Mouse (Mus musculus) ES-E14 (cell line): Measurements from ENCODE around the gene Tead1. TPM values are rescaled to one million over a fixed set of nuclear protein-coding genes. Genes with fewer than 3 reads are reported as not detected.

Experiments used
- DNase-seq: peaks from one replicate; pipeline ENCODE4 v3.0.0-alpha.2; 2013; ENCODE audit warnings: low read depth, low spot score
- H3K27ac ChIP-seq: 2 replicates; pipeline ENCODE4 v1.5.1; 2012; ENCODE audit warnings: low read depth, mild to moderate bottlenecking, low read length, moderate library complexity, mixed read lengths; ENCODE audit not compliant: poor library complexity, insufficient read depth, severe bottlenecking
- H3K36me3 ChIP-seq: 2 replicates; pipeline ENCODE4 v1.6.1; 2012; ENCODE audit warnings: mild to moderate bottlenecking, low read length, moderate library complexity, mixed read lengths; ENCODE audit not compliant: control insufficient read depth, poor library complexity, insufficient read depth, severe bottlenecking
- H3K4me1 ChIP-seq, 2 experiments: fragments of 150-350 bp in 1 of 2; sonication (generic) in 1 of 2; 2 replicates each; pipeline ENCODE4 v1.6.1; 2012; ENCODE audit warnings: low read length in 2 of 2, mild to moderate bottlenecking in 1 of 2, mixed read lengths in 1 of 2; ENCODE audit not compliant: control insufficient read depth in 2 of 2, insufficient read depth in 2 of 2, poor library complexity in 1 of 2
- H3K4me3 ChIP-seq, 2 experiments: fragments of 150-350 bp in 1 of 2; sonication (generic) in 1 of 2; 2 replicates each; pipeline ENCODE4 v1.5.1; 2012; ENCODE audit warnings: low read length in 2 of 2, low read depth in 1 of 2, mild to moderate bottlenecking in 1 of 2, mixed read lengths in 1 of 2; ENCODE audit not compliant: insufficient read depth in 1 of 2, poor library complexity in 1 of 2, severe bottlenecking in 1 of 2
- H3K9ac ChIP-seq: 2 replicates; pipeline ENCODE4 v1.6.1; 2012; ENCODE audit warnings: low read depth, mild to moderate bottlenecking, low read length, mixed read lengths; ENCODE audit not compliant: poor library complexity, insufficient read depth, severe bottlenecking
- H3K9me3 ChIP-seq: fragments of 150-350 bp; sonication (generic); 2 replicates; pipeline ENCODE4 v1.6.1; 2012; ENCODE audit warnings: low read depth, mild to moderate bottlenecking, low read length; ENCODE audit not compliant: control insufficient read depth, insufficient read depth
- CHD2 ChIP-seq: IDR thresholded peaks from 2 replicates; pipeline ENCODE4 v1.6.1; 2014; ENCODE audit warnings: mild to moderate bottlenecking, low read depth, low read length, inconsistent platforms
- HCFC1 ChIP-seq: IDR thresholded peaks from 2 replicates; pipeline ENCODE4 v1.6.1; 2012; ENCODE audit warnings: low read length, inconsistent platforms, borderline replicate concordance; ENCODE audit not compliant: insufficient read depth
- MAFK ChIP-seq: IDR thresholded peaks from 2 replicates; pipeline ENCODE4 v1.6.1; 2014; ENCODE audit warnings: mild to moderate bottlenecking, low read depth, low read length, inconsistent platforms; ENCODE audit not compliant: insufficient read depth
- ZC3H11A ChIP-seq: IDR thresholded peaks from 2 replicates; pipeline ENCODE4 v1.6.1; 2012; ENCODE audit warnings: low read depth, mild to moderate bottlenecking, inconsistent platforms, low read length, borderline replicate concordance
- ZNF384 ChIP-seq: IDR thresholded peaks from 2 replicates; pipeline ENCODE4 v1.6.1; 2012; ENCODE audit warnings: low read depth, low read length, inconsistent platforms
- in situ Hi-C, 2 experiments: fragments of 600-800 bp; cut with MboI; formaldehyde crosslinking; loops; one replicate each; pipeline ENCODE4 v1.15.1; 2025; ENCODE audit warnings: low sequenced_read_pairs in 2 of 2, inconsistent platforms in 1 of 2; ENCODE audit not compliant: unreplicated experiment in 2 of 2
- total RNA-seq: library from RNA; depleted of rRNA; stranded (reverse); fragments of 300-350 nt; gene quantifications from 2 replicates; pipeline ENCODE4 v1.2.3, GENCODE M21; 2012

Gene Tead1
- total RNA-seq, 1 experiment, result 90.5 TPM

- no peak overlapping the region; a peak in 1 of 4 replicates for H3K4me3 ChIP-seq
- no peak for TF ChIP-seq ZC3H11A
- no peak for TF ChIP-seq ZNF384
- no peak for TF ChIP-seq MAFK
- no peak for TF ChIP-seq HCFC1
- TF ChIP-seq CHD2, result no peak
Observed at GRCm38 (mm10) chr7:112840890-112841289, 161.8 kb downstream of the Tead1 start.

GRCm38 (mm10) chr7:112841484-112841883 lies 162.4 kb downstream of the Tead1 start:
- TF ChIP-seq ZC3H11A (no peak), HCFC1 (no peak), ZNF384 (no peak), CHD2 (no peak), MAFK (no peak)
- in situ Hi-C loops, result no loop called here
- DNase-seq, result no peak
- H3K9me3 ChIP-seq, result no peaks in the 10 kb centered on the region
- peak overlapping the region; percentile 44; the same call in 1 of the 2 replicates for H3K9ac ChIP-seq
- H3K36me3 ChIP-seq, result no peaks in the 10 kb centered on the region; the same call in 1 of the 2 replicates
- H3K4me1 ChIP-seq, result peaks cover 7 to 16% of the 10 kb centered on the region in 2 experiments
- H3K27ac ChIP-seq, result peak overlapping the region; percentile 95
- peak overlapping the region in 1 of 2 experiments; percentile 18; a peak in 2 of 4 replicates for H3K4me3 ChIP-seq

More at GRCm38 (mm10) chr7:112840890-112841289, 161.8 kb downstream of the Tead1 start:
- no peak overlapping the region for H3K9ac ChIP-seq
- H3K36me3 ChIP-seq, result no peaks in the 10 kb centered on the region; the same call in 1 of the 2 replicates
- DNase-seq, result no peak
- H3K4me1 ChIP-seq, result peaks cover 7 to 16% of the 10 kb centered on the region in 2 experiments
- no peaks in the 10 kb centered on the region for H3K9me3 ChIP-seq
- in situ Hi-C loops, result no loop called here
- peak overlapping the region; percentile 95 for H3K27ac ChIP-seq

DNA sequence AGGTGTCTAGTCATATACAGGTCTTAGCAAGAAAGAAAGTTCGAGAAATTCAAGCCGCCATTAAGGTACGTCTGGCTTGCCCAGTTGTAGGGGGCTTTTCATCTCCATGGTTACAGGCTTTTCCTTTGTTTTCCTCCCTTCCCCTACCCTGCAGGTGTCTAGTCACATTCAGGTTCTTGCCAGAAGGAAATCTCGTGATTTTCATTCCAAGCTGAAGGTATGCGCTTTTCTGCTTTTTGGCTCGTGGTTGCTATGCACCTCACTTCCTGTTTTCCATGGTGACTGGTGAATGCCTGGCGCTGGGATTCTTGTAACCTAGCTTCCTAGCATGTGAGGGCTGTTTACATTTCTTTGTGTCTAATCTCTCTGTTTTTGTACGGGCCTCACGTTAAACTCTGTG lies 162.8 kb downstream of the Tead1 start:
- peak overlapping the region; percentile 90 for H3K27ac ChIP-seq
- DNase-seq, result peak; percentile 85
- H3K4me3 ChIP-seq, result peak overlapping the region in 1 of 2 experiments; percentile 18; a peak in 2 of 4 replicates

GRCm38 (mm10) chr7:112851281-112851744 lies 172.2 kb downstream of the Tead1 start:
- peaks cover 8 to 30% of the 10 kb centered on the region in 2 experiments; a peak in 3 of 4 replicates for H3K4me1 ChIP-seq

More for the DNA sequence above, 162.8 kb downstream of the Tead1 start:
- peak; percentile 71 for TF ChIP-seq CHD2
- TF ChIP-seq MAFK, result no peak
- Histone ChIP-seq H3K4me1 (peaks cover 7 to 16% of the 10 kb centered on the region in 2 experiments), H3K36me3 (no peaks in the 10 kb centered on the region; the same call in 1 of the 2 replicates), H3K9ac (no peak overlapping the region), H3K9me3 (no peaks in the 10 kb centered on the region)
- in situ Hi-C loops, result no loop called here

DNA sequence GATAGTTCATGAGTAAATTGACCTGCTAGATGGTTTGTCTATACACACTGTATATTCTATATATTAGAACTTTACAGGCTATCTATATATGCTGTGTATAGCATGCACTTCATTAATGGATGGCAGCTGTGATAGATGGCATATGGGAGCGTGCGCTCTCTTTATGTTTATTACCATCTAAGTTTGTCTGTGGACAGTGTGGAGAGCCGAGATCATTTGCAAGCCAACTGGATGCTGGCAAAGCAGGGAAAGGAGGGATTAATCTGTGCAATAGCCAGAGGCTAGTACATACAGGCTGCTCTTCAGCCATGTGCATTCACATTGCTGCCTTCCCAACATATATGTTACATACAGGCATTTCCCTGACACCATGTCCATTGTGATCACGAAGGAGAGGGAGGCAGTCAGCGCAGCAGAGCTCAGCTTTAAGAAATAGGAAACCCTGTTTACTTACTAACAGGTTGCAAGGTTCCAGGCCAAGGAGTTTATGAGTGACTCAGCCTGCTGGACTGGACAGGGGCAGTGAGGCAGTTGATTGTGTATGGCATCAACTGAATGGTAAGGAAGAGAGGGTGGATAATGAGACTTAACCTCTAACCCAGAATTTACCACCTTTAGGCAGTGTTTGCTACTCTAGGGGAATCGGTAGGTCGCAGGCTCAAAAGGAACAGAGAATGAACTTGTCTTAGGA lies 173.2 kb downstream of the Tead1 start:
- no peak overlapping the region for H3K4me3 ChIP-seq
- peaks cover 8 to 31% of the 10 kb centered on the region in 2 experiments; a peak in 3 of 4 replicates for H3K4me1 ChIP-seq
- DNase-seq, result no peak
- H3K9me3 ChIP-seq, result no peaks in the 10 kb centered on the region
- no peak overlapping the region for H3K27ac ChIP-seq
- in situ Hi-C loops, result no loop called here
- no peak overlapping the region for H3K9ac ChIP-seq
- peaks cover 14% of the 10 kb centered on the region for H3K36me3 ChIP-seq
- TF ChIP-seq MAFK (no peak), ZNF384 (no peak), ZC3H11A (no peak), HCFC1 (no peak)

More at GRCm38 (mm10) chr7:112851281-112851744, 172.2 kb downstream of the Tead1 start:
- Histone ChIP-seq H3K9me3 (no peaks in the 10 kb centered on the region), H3K27ac (0 out of 2 replicates have a peak overlapping the region, but pooled peaks have one; percentile 10), H3K36me3 (peaks cover 8% of the 10 kb centered on the region), H3K9ac (no peak overlapping the region), H3K4me3 (no peak overlapping the region)
- no peak for DNase-seq
- TF ChIP-seq CHD2 (no peak), MAFK (no peak), HCFC1 (no peak), ZC3H11A (no peak), ZNF384 (no peak)
- in situ Hi-C loops, result no loop called here
